Mouse (Mus musculus): ENCODE data around the gene C2cd3.

Gene C2cd3

GRCm38 (mm10) chr7:100497402-100497801, 125.4 kb downstream of the C2cd3 start:
- DNase-seq (ENCODE audit: low spot score) = no peak

- DNase-seq (ENCODE audit: low spot score) = no peak
These were observed 125.9 kb downstream of the C2cd3 start for GRCm38 (mm10) chr7:100497982-100498381.

- no peak for DNase-seq (ENCODE audit: low spot score)
These were observed 127.4 kb downstream of the C2cd3 start for GRCm38 (mm10) chr7:100499465-100499864.

GRCm38 (mm10) chr7:100500276-100500977, 128.4 kb downstream of the C2cd3 start:
- DNase-seq (ENCODE audit: low spot score) = peak; percentile 63

GRCm38 (mm10) chr7:100501027-100501843, 129.2 kb downstream of the C2cd3 start:
- peak; percentile 28 for DNase-seq (ENCODE audit: low spot score)

- no peak for DNase-seq (ENCODE audit: low spot score)
These were observed 129.9 kb downstream of the C2cd3 start for GRCm38 (mm10) chr7:100501844-100502373.

GRCm38 (mm10) chr7:100502374-100502922, 130.4 kb downstream of the C2cd3 start:
- DNase-seq (ENCODE audit: low spot score) = no peak

GRCm38 (mm10) chr7:100503076-100503475, 131.0 kb downstream of the C2cd3 start:
- DNase-seq (ENCODE audit: low spot score) = no peak

- no peak for DNase-seq (ENCODE audit: low spot score)
These were observed 132.9 kb downstream of the C2cd3 start for GRCm38 (mm10) chr7:100504740-100505487.

- no peak for DNase-seq (ENCODE audit: low spot score)
These were observed 134.5 kb downstream of the C2cd3 start for GRCm38 (mm10) chr7:100506494-100506893.

- no peak for DNase-seq (ENCODE audit: low spot score)
These were observed 136.6 kb downstream of the C2cd3 start for GRCm38 (mm10) chr7:100508670-100509069.

- no peak for DNase-seq (ENCODE audit: low spot score)
These were observed 139.6 kb downstream of the C2cd3 start for GRCm38 (mm10) chr7:100511602-100512001.

- no peak for DNase-seq (ENCODE audit: low spot score)
These were observed 142.5 kb downstream of the C2cd3 start, which contains the start of gene Dnajb13 for GRCm38 (mm10) chr7:100514573-100514972. TSS of gene Dnajb13 (minus strand) at chr7:100514960.
